Mouse (Mus musculus) cerebellum, adult 2 months (tissue): Measurements from ENCODE around the gene Commd3.

Experiments used
- CTCF ChIP-seq: fragments of 200-500 bp; IDR thresholded peaks from 2 replicates; pipeline ENCODE4 v1.5.1; 2011; ENCODE audit warnings: low read depth, mild to moderate bottlenecking, control low read depth, low read length, moderate library complexity, borderline replicate concordance; ENCODE audit not compliant: insufficient read depth
- POLR2A ChIP-seq: fragments of 200-500 bp; IDR thresholded peaks from 2 replicates; pipeline ENCODE4 v1.6.1; 2011; ENCODE audit warnings: low read length, control low read depth, borderline replicate concordance; ENCODE audit not compliant: insufficient read depth

- TF ChIP-seq POLR2A (peak; percentile 57; the same call in 1 of the 2 replicates), CTCF (no peak)
Observed at GRCm38 (mm10) chr2:18672133-18672765, at the start of gene Commd3.
